Mouse (Mus musculus) spleen, adult 2 months (tissue): ENCODE data around the gene Lrrc18. TPM values are rescaled to one million over a fixed set of nuclear protein-coding genes. Genes with fewer than 3 reads are reported as not detected.

Experiments
- DNase-seq, 2 experiments: peaks; one replicate each; pipeline versions ENCODE4 v3.0.0 to v3.0.0-alpha.2; 2012 to 2021; ENCODE audit warnings: low spot score in 2 of 2, low read depth in 1 of 2
- H3K27ac ChIP-seq: fragments of 200-500 bp; 2 replicates; pipeline ENCODE4 v1.5.1; 2012; ENCODE audit warnings: low read length, inconsistent platforms; ENCODE audit not compliant: insufficient read depth
- H3K27me3 ChIP-seq: fragments of 200-500 bp; 2 replicates; pipeline ENCODE4 v1.6.1; 2012; ENCODE audit warnings: mild to moderate bottlenecking, moderate library complexity, low read length, inconsistent platforms; ENCODE audit not compliant: control insufficient read depth, insufficient read depth
- H3K36me3 ChIP-seq: fragments of 200-500 bp; 2 replicates; pipeline ENCODE4 v1.6.1; 2012; ENCODE audit warnings: mild to moderate bottlenecking, low read length, inconsistent platforms; ENCODE audit not compliant: control insufficient read depth, insufficient read depth
- H3K4me1 ChIP-seq: fragments of 200-500 bp; 2 replicates; pipeline ENCODE4 v1.6.1; 2011; ENCODE audit warnings: inconsistent platforms; ENCODE audit not compliant: control insufficient read depth, insufficient read depth, insufficient read length
- H3K4me3 ChIP-seq: fragments of 200-500 bp; 2 replicates; pipeline ENCODE4 v1.5.1; 2011; ENCODE audit warnings: mild to moderate bottlenecking, inconsistent platforms; ENCODE audit not compliant: insufficient read depth, insufficient read length; ENCODE audit errors: extremely low read depth
- CTCF ChIP-seq: fragments of 200-500 bp; IDR thresholded peaks from 2 replicates; pipeline ENCODE4 v1.5.1; 2011; ENCODE audit warnings: mild to moderate bottlenecking, inconsistent platforms; ENCODE audit not compliant: insufficient read depth, insufficient read length, insufficient replicate concordance; ENCODE audit errors: extremely low read depth
- POLR2A ChIP-seq: fragments of 200-500 bp; IDR thresholded peaks from 2 replicates; pipeline ENCODE4 v1.6.1; 2011; ENCODE audit warnings: low read depth, low read length, inconsistent platforms
- WGBS: fragments of 180-500 bp; shearing (Covaris S2); methylation state at CpG from one replicate; pipeline ENCODE4 v1.1.7; 2018; 5-methylcytosine and 5-hydroxymethylcytosine counted together
- polyA plus RNA-seq: library from polyadenylated mRNA; depleted of rRNA; stranded (reverse); fragments of >200 nt; gene quantifications from 2 replicates; pipeline ENCODE4 v1.2.3, GENCODE M21; 2012; rRNA removed

Gene Lrrc18
- not detected in 2 replicates for polyA plus RNA-seq

- no peaks in the 10 kb centered on the region for H3K27me3 ChIP-seq
- H3K36me3 ChIP-seq = peaks cover 19% of the 10 kb centered on the region
- WGBS = 86% methylated on average over 2 of the region's 2 CpGs
- no peak within 1 kb of the TSS for H3K27ac ChIP-seq
- no peak within 1 kb of the TSS for H3K4me3 ChIP-seq
- TF ChIP-seq POLR2A (no peak), CTCF (no peak)
- DNase-seq = no peak
- no peaks in the 10 kb centered on the region for H3K4me1 ChIP-seq
Measured at GRCm38 (mm10) chr14:32991082-32991481, at the start of gene Lrrc18. Lrrc18 (plus strand) TSS chr14:32991382.

DNA sequence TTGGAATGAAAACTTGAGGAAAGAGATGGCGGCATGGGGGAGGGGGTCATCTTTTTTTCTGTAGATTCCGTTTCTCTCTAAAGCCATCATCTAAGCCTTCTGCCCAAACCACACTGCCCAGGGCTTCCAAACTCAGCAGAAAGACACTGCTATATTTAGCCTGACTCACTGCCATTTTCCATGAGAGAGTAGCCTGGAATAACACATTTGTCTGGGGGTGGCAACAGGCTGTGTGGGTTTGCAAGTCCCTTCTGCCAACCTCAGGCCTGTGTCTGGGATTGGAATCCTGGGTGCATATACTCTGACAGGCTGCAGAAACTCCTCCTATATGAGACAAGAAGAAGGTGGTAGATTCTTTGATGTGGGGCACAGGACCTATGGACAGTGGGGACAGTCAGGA lies 43.7 kb upstream of the Lrrc18 start:
- WGBS = 87% methylated on average over 2 of the region's 2 CpGs
- H3K27me3 ChIP-seq = no peaks in the 10 kb centered on the region
- DNase-seq = no peak

DNA sequence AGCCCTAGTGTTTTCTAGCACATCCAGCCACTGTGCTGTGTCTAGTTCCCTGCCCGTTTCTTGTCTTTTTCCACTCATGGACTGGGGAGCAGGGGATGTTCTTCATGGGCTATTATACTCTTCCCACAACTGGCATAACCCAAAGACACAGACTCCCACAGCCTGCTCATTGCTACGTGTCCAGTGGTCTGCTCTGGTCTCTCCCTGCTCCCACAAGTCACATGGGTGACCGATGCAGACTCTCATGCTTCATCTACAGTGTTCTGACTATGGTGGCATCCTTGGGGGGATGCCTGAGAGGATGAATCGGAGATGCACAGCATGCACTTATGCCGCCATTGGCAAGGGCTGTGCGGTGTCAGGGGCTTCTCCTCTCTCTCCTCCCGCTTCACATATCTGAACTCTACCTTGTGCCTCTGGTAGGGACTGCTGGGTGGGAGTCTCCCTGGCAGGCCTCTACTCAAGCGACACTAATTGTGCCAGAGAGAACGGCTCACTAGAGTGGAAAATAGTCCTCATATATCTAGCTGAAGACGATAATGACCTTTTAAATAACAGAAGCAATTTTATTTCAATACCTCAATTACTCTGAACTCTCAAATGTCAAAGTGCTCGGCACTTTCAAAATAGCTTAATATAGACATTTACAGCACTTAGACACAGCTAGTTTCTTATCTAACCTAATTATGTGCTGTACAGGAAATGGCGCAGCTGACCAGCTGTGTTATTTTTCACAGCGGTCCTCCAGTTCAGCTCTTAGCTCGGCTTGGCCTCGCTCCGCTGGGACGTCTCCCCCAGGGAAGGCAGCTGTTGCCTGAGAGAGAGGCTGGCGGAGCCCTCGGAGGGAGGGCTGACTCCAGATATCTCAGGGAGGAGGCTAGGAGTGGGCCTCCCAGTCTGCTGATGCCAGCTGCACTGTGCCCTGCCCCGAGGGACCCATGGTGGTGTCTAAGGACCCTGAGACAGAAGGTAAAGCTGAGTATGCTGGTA lies 40.6 kb upstream of the Lrrc18 start:
- H3K27ac ChIP-seq = no peak overlapping the region
- H3K4me1 ChIP-seq = no peaks in the 10 kb centered on the region; the same call in 1 of the 2 replicates
- TF ChIP-seq POLR2A (no peak), CTCF (no peak)
- WGBS = 41% methylated on average over 20 of the region's 20 CpGs
- no peak for DNase-seq
- H3K27me3 ChIP-seq = no peaks in the 10 kb centered on the region
- no peaks in the 10 kb centered on the region for H3K36me3 ChIP-seq
- H3K4me3 ChIP-seq = no peak overlapping the region

More for the DNA sequence above, 43.7 kb upstream of the Lrrc18 start:
- H3K4me3 ChIP-seq = no peak overlapping the region
- no peak overlapping the region for H3K27ac ChIP-seq
- H3K36me3 ChIP-seq = no peaks in the 10 kb centered on the region
- no peak for TF ChIP-seq POLR2A
- TF ChIP-seq CTCF = no peak
- no peaks in the 10 kb centered on the region; the same call in 1 of the 2 replicates for H3K4me1 ChIP-seq

DNA sequence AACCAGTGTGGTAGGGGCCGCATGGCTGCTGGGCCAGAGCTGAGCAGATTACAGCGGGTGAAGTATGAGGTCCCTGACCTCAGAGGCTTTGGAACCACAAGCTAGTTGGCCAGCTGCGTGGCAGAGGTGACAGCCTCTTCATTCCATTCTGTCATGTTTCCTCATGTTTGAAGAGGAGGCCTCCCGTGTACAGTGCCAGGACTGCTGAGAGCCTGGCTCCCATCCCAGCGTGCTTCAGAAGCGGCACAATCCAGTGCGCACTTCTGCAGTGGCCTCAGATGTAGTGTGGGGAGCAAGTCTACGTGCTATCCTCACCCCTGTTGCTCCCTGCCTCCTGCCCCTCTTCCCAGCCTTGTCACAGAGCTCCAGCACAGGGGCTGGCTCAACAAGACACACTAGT lies 34.7 kb upstream of the Lrrc18 start:
- no peak for TF ChIP-seq POLR2A
- TF ChIP-seq CTCF = no peak
- no peak overlapping the region for H3K27ac ChIP-seq
- H3K4me1 ChIP-seq = no peaks in the 10 kb centered on the region
- no peaks in the 10 kb centered on the region for H3K27me3 ChIP-seq
- no peak for DNase-seq
- H3K4me3 ChIP-seq = no peak overlapping the region
- peaks cover 6% of the 10 kb centered on the region for H3K36me3 ChIP-seq
- 79% methylated on average over 8 of the region's 8 CpGs for WGBS

GRCm38 (mm10) chr14:32958671-32959070 lies 32.5 kb upstream of the Lrrc18 start:
- peaks cover 9% of the 10 kb centered on the region for H3K36me3 ChIP-seq
- WGBS = 81% methylated on average over 8 of the region's 8 CpGs
- TF ChIP-seq POLR2A (no peak), CTCF (no peak)
- no peak for DNase-seq
- no peaks in the 10 kb centered on the region for H3K4me1 ChIP-seq
- no peaks in the 10 kb centered on the region for H3K27me3 ChIP-seq
- no peak overlapping the region for H3K27ac ChIP-seq
- H3K4me3 ChIP-seq = no peak overlapping the region

DNA sequence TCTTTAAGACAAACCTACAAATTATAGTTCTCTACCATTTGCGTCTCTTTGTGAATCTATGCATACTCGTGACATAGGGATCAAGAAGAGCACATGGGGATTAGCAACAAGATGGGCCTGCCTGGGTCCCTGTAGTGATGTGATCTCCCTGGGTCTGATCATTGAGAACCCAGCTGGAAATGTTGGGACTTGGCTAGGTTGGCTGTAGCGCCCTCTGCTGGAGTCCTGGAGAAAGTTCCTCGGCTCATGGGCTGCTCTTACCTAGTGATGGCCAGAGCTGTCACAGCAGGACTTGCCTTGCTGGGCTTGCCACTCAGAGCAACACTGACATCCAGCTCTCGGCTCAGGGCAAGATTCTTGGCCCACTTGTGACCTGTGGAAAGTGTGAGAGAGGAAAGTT lies 30.7 kb upstream of the Lrrc18 start:
- DNase-seq = no peak
- H3K4me3 ChIP-seq = no peak overlapping the region
- WGBS = 64% methylated on average over 5 of the region's 5 CpGs
- TF ChIP-seq POLR2A (no peak), CTCF (peak; percentile 55; the same call in 1 of the 2 replicates)
- no peaks in the 10 kb centered on the region for H3K4me1 ChIP-seq
- H3K27me3 ChIP-seq = no peaks in the 10 kb centered on the region
- no peak overlapping the region for H3K27ac ChIP-seq
- peaks cover 20% of the 10 kb centered on the region for H3K36me3 ChIP-seq

DNA sequence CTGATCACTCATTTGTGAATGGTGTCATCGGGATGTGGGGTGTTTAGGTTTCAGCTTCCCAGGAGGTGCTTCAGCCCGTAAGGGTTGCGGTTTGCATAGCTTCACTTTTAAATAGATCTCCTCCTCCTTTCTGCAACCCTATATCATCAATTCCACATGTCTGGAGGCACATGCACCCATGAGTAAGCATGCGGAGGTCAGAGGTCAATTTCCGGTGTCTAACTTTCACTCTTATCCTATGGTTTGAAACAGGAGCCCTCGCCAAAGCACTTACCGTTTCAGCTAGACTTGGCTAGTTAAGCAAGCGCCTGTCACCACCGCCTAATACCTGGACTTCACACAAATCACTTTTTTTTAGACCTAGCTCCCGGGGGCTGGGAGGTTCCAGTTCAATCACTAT lies 26.4 kb upstream of the Lrrc18 start:
- TF ChIP-seq POLR2A (no peak), CTCF (no peak)
- 96% methylated on average over 10 of the region's 10 CpGs for WGBS
- no peak overlapping the region for H3K4me3 ChIP-seq
- no peak for DNase-seq
- H3K36me3 ChIP-seq = peaks cover 34% of the 10 kb centered on the region
- no peaks in the 10 kb centered on the region for H3K27me3 ChIP-seq
- no peak overlapping the region for H3K27ac ChIP-seq
- no peaks in the 10 kb centered on the region for H3K4me1 ChIP-seq
